Mouse (Mus musculus) embryo, embryonic 11 days (tissue): ENCODE results near the gene Mblac2.
A peak's percentile ranks its signal among the peaks of the same experiment; 100 is the strongest.

Experiments
- DNase-seq: peaks from one replicate; pipeline ENCODE4 v3.0.0-alpha.2; 2015

Gene Mblac2

DNA sequence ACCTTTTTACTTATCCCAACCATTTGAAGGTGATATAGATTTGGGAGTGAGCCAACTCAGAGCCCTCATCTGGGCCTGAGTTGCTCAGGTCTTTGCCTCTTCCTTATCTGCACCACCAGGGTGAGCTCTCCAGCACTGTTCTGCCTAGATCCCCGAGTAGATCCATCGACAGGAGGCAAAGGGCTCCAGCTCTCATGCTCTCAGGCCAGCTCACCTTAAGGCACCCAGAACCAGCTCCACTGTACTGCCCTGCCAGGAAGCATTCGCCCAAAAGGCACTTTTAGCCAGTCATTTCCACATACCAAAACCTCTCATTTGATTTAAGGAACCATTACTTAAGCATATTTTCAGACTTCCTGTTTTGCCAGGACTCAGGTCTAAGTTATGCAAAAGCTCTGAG, 29.8 kb downstream of the Mblac2 start:
- no peak for DNase-seq

DNA sequence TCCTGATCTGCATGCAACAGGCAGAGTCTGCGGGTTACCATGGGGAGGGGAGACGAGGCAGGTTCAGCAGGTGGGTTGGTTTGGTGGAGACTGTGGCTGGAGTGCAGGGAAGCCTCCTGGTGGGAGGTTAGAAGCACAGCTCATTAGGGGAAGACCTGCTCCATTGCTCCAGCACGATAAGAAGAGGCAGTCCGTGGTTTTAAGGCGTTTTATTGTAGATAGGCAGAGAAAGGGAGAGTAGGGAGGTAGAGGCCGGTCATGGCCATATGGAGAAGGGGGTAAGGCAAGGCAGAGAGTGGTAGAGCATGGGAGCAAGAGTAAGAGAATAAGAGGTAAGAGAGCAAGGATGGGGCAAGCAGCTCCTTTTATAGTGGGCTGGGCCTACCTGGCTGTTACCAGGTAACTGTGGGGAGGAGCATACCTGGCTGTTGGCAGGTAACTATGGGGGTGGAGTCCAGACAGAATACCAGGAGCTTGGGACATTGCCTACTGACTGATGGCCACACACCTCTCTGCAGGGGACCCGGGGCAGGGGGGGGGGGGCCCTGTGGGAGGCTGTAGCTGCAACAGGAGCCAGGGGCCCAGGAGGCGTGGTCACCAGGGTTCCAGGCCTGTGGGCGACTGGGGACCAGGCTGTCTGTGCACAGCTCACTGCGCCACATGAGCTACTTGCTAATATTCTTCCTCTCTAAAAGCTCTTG, 32.4 kb downstream of the Mblac2 start:
- DNase-seq = no peak

DNA sequence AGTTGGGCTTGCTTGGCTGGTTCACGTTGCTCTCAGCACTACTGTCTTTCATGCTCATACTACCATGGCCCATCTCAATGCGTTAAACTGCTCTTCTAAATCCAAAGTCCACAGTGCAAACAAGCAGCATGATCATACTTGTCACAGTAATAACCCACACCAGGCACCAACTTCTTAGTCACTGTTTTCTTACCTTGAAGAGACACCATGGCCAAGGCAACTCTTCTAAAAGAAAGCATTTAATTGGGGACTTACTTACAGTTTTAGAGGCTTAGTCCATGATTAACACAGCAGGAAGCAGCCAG, 32.9 kb downstream of the Mblac2 start:
- DNase-seq = no peak

DNA sequence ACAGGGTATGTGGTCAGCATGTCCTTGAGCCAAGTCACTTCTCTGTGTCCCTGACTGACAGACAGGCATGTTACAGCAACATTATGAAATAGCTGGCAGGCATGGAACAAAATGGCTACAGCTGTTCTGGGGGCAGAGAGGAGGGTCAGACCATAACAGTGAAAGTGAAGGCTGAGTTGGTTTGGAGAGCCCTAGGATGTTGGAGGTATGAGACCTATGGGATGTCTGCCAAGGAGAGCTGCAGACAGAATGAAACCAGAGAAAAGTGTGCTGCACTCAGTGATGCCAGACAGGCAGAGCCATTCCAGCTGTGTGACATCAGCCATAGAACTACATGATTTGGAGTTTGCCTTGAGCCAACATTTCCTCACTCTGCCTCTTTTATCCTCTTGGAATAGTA, 43.7 kb downstream of the Mblac2 start:
- no peak for DNase-seq

DNA sequence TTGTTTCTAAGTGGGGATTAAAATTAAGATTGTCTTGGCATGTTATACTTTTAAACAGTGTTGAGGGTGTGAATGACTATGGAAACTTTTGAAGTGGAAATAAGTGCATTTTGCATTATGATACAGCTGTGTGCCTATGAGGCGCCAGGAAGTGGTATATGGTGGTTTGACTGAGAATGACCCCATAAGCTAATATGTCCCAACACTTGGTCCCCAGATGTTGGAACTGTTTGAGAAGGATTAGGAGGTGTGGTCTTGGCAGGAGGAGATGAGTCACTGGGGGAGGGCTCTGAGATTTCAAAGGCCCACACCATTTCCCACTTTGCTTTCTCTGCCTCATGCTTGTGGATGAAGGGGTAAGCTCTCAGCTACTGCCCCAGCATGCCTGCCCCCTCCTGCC, 44.2 kb downstream of the Mblac2 start:
- no peak for DNase-seq

DNA sequence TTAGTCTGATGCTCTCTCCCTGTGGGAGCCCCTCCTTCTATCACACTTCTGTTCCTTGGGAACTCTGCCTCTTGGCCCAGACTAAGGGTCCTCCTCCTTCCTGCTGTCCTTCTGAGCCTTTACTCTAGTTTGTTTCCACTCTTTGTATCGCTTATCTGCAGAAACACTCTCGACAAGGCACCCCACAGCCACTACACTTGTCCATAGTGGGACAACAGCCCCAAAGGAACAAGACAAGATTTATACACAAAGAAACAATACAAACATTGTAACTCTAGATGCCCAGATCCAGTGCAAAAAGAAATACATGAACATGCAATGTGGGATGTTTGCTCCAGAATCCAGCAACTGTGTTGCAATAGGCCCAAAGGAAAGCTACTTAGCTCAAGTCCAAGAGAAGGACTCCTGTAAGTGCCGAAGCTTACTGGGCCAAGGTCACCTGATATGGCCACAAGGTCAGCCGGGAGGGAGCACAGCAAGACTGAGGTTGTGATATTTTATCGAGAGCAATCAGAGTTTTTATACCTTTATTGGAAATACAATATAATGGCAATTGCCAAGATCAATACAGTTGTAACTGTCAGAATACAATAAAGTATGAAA, 46.0 kb downstream of the Mblac2 start:
- no peak for DNase-seq

DNA sequence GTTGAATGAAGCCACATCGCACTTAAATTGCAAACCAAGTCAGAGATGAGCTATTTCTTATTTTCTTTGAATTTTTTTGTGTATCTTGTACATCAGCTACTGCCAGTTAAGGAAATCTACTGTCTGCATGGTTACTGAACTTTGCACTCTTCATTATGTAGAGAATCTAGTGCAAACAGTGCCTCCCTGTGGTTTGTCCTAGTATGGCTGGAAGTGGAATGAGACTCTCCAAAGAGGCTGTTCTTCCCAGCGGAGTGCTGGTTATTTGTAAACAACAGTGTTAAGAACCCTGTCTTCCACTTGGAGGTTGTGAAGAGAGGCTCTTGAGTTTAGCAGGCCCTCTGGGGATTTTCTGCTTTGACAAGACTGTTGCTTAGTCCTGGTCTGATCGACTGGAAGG, 49.2 kb downstream of the Mblac2 start:
- peak; percentile 73 for DNase-seq

DNA sequence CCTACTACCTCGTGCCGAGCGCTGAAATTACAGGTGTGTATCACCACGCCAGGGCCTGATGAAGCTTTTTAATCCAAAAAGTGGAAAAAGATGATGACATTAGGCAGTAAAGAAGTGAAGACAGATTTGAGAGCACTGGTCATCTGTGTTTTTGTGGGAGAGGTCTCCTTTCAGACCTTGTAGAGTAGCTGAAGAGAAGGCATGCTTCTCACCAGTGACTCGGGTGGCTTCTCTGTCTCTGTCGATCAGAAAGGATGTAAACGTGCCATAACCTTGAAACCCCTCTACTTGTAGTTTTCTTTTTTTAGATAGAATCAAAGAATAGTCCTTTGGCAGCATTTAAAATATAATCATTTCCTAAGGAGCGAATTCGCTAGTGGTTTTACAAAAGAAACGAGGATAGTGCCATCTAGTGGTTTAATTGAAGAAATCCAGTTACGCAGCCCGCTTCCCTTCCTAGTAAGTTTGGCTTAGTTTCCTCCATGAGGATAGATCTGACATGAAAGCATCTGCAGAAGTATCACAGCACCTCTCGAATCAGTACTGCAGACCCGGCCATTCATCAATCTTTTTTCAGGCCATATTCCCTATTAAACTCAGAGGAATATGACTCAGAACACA, 50.5 kb downstream of the Mblac2 start:
- DNase-seq = peak; percentile 68

DNA sequence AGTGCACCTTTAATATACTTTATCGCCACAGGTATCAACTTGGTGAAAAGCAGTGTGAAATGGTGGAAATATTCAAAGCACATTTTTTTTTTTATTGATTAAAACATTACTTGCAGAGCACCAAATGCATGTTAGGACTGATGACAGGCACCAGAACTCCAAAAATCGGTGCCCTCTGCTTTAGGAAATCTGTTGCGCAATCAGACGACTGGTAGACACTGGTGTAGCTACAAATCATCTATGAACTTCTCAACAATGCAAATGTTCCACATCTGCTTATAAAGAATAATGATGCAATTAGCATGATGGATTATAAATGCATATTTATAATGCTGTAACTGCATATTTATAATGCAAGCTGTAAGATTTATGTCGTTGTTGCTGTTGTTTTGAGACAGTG, 53.0 kb downstream of the Mblac2 start:
- DNase-seq = no peak

DNA sequence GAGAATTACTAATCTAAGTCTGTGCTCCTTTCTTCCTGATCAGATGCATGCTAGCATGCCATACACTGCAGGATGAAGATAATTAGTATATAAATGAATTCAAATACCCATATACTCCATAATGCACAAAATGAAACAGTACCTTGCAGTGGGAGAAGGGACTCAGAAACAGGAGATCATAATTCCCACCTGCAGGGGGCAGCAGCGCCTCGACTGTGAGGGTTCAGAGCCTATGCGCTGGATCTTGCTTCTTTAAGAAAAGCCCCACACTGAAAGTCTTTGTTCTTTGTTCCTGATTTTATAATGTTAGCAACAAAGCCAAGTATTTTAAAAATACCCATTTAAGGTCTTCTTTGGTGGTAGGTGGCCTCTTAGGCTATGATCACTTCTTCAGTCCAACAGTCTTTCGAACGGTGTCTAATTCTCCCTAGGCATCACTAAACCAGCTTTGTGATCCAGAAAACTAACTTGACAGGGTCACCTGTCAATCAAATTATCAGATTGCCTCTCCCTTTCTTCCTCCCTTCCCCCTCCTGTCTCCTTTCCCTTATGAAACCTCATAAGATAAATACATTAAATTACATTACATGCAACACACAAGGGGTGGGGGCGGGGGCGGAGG, 56.0 kb downstream of the Mblac2 start:
- peak; percentile 49 for DNase-seq

DNA sequence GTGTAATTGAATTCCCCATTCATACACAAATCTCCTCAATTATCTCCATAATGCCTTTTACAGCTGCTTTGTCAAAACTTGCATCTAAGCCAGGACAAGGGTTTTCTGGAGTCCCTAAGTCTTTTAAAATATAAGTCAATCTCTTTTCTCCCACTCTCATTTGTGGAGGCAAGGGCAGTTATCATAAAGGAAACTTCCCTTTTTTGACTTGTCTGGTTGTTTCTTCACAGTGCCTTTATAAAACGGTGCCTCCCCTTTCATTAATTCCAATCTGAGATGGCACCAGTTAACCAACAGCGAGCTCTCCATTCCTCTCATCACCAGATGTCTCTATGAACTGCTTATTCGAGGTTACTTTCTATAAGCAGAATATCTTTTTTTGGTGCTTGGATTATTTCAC, 65.1 kb downstream of the Mblac2 start:
- no peak for DNase-seq

DNA sequence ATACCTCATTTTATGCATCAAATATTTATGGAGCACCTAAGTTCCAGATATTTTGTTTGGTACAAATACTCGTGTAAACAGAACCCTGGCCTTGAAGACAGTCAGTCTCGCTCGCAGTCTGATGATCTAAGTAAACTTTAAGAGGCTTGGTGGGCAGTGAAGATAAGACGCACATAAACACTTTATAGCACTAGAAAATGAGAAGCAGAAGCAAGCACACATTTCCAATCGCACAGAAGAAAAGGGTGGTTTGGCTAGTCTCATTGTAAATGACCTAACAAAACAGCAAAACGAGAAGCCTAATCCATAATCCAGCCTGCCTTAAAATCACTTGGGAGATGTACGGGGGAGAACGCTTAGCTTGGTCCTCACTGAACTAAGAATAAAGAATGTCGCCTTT, 71.3 kb downstream of the Mblac2 start:
- no peak for DNase-seq

DNA sequence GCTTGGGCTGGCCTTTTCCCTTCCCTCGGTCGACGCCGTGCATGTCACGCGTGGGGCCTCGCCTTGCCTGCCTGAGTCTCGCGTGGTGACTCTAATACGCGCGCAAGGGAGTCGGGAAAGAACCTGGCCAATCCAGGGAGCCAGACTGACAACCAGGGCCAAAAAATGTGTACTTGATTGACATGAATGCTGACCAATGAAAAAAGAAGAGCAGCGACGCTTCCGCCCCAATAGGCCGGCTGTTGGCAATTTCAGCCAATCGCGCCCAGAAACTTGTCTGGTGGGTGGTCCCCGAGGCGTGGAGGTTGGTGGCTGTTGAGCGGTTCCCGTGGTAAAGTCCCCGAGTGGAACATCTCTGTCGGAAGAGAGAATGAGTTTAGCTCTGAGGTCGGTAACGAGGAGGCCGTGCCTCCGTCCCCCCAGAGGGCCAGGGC, 71.8 kb downstream of the Mblac2 start, which contains the start of gene Cetn3:
Gene Cetn3 (plus strand): TSS at position 107 of the 434 bp plus-strand sequence.
- DNase-seq = peak; percentile 94

DNA sequence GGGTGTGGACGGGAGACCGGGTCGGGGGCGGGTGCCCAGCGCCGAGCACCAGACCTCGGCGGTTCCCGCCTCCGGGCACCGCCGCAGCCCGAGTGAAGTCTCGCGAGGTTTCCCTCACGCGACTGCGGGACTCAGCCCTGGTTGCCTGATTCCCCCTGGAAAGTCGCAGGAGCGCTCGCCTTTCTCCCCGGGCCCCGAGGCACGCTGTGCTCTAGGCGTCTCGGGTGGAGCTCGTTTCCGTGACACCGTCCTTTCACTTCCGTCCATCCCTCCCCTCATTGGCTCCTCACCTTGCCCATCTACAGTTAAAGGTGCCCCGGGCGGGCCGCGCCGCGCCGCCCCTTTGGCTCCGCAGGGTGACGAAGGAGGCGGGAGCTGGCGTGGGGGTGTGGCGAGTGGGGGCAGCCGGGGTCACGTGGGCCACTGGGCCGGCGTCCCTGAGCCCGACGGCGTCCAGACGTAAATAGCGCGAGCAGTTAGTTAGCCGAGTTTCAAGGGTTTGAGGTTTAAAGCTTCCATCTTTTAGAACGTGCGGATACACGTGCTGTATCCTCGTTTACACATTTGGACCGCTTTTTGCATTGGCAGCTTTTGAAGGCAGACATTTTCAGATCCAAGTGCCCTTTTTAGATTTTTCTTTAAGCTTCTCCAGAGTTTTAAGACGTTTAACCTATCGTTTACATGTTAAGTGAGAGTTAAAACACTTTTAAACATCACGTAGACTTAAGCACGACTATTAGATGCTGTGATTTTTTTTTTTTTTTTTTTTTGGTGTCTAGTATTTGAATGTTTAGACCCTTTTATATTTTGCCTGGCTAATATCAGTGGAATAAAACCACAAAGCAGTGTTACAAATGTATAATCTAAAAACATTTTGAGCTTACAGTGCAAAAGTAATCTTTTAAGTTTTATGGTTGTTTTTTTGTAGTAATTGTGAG, 72.5 kb downstream of the Mblac2 start:
- DNase-seq = peak; percentile 97

DNA sequence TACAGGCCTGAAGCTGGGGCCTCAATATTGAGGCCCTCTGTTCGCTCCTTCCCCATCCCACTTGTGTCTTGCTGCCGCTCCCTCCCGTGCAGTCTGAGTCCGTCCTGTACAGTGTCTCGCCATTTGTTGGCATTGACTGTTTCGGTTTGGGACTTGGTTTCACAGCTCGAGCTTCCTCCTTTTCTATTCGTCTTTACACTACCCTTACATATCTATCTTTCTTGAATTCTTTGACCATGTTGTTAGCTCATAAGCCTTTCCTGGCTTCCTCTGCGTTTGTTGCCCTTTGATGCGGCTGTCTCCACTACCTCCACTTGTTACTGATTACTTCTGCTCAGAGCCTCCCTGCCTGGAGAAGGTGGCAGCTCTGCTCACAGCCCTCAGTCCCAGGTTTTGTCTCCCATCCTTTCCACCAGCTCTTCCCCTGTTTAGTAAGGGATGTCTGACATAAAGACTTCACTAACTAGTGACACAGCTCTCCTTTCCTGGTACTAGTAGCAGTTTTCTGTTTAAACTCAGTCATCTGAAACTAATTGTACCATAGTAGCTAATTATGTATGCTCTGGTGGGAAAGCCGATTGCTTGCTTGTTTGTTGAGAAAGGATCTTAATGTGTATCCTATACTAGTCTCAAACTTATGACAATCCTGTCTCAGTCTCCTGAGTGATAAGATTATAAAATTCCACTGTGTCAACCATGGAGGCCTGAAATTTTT, 74.8 kb downstream of the Mblac2 start:
- DNase-seq = no peak

DNA sequence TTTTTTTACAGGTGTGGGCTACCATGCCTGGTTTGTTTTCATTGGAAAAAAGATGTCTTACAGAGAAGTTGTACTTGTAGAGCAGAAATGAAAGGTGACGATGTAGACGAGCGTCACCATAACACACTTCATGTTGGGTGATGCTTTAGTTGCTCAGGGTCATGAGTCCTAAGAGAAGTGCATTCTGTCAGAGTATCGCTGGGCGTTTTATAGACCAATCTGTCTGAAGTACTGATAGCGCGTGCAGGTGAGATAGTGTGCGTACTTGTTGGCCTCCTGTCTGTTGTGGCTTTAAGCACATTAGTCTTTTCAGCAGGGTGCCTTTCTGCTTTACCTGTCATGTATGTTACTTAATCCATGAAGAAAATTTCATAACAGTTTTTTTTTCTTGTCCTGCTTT, 79.0 kb downstream of the Mblac2 start:
- no peak for DNase-seq

DNA sequence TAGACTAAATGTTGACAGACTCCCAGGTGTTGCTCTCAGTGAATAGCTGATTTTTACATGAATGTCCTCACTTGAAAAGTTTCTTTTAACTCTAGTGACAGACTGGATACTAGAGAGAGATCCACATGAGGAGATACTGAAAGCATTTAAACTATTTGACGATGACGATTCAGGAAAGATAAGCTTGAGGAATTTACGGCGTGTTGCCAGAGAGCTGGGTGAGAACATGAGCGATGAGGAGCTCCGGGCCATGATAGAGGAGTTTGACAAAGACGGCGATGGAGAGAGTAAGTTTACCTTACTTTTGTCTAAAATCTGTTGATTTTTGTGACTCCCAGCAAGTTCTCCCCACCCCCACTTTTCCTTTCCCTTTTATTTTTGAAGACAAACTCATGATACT, 80.7 kb downstream of the Mblac2 start:
- DNase-seq = no peak

DNA sequence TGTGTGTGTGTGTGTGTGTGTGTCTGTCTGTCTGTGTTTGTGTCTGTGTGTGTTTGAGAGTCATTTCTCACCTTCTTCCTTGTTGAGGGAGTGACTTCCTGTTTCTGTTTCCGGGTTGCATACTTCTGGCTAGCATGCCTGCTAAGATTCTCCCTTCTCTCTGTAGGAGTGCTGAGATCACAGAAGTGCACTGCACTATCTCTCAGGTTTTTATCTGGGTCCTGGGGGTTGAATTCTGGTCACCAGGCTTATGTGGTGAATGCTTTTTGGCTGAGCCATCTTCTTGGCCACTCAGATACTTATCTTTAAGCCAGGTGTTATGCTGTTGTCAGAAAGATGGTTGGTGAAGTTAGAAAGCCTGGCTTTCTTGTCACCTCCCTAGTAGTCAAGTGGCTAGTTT, 82.7 kb downstream of the Mblac2 start:
- no peak for DNase-seq

DNA sequence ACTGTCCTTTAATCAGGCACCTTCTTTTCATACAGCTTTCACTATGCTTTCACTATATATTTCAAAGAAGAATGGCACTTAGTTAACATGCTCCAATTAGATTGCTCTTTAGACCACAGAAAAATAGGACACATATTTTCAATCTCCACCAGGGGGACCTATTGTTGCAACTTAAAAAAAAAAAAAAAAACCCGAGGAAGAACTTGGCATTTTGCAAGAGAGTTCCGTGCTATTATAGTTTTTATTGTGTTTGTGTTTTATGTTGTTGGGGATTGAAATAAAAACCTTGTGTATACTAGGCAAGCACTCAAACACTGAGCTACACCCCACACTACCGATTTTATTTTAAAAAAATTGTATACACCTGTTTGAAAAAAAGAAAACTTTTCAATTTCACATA, 90.0 kb downstream of the Mblac2 start:
- peak; percentile 22 for DNase-seq
